ENCODE assay signal across 18 mouse cellular contexts in the genomic region with DNA sequence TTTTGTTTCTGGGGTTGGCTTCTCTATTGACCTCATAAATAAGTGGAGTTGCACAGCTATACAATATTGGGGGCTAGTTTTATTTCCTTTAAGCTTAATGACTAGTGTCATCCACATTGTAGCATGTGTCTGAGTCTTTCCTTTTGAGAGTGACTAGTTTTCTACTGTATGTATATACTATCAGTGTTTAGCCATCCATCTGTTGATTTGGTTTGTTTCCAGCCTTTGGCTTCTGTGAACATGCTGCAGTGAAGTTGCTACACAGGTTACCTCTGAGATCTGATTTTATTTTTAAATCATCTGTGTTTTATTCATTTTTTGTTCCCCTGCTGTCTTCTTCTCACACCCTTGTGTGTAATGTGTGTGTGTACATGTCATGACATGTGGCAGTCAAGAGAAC.
"Had no signal": no experiment of that assay in that cellular context is flagged by ENCODE, and none has a peak within 500 bp of the region (broad histone marks: within the 10 kb centered on the region; RNA-seq: fewer than 3 reads in every experiment).

No protein-coding gene starts in this region.

- DNase-seq: lung, embryonic 14.5 days; lung, postnatal 10 days; lung, postnatal 4 days; midbrain, embryonic 14.5 days; retina, postnatal 1 day; right cerebral cortex, adult 18-20 months; right cerebral cortex, postnatal 25 days; right cerebral cortex, postnatal 4 days; spleen, adult 18-20 months; thymus, adult 18-20 months; thymus, postnatal 14 days; thymus, postnatal 36 days had no signal

- H3K36me3 ChIP-seq: midbrain, embryonic 10.5 days; midbrain, embryonic 12.5 days; neural tube, embryonic 13.5 days; neural tube, embryonic 15.5 days had no signal

- H3K4me3 ChIP-seq: midbrain, embryonic 10.5 days; midbrain, embryonic 12.5 days; myocyte; neural tube, embryonic 13.5 days; neural tube, embryonic 15.5 days had no signal

- H3K9ac ChIP-seq: lung, embryonic 14.5 days; midbrain, embryonic 12.5 days; neural tube, embryonic 13.5 days; neural tube, embryonic 15.5 days had no signal

- ATAC-seq: midbrain, embryonic 16.5 days had no signal

- H3K4me2 ChIP-seq: lung, embryonic 14.5 days; midbrain, embryonic 12.5 days; neural tube, embryonic 13.5 days; neural tube, embryonic 15.5 days had no signal

- H3K27ac ChIP-seq: midbrain, embryonic 10.5 days; midbrain, embryonic 12.5 days; neural tube, embryonic 13.5 days; neural tube, embryonic 15.5 days had no signal

- H3K9me3 ChIP-seq: midbrain, embryonic 10.5 days; midbrain, embryonic 12.5 days; neural tube, embryonic 13.5 days; neural tube, embryonic 15.5 days had no signal

- H3K27me3 ChIP-seq: midbrain, embryonic 12.5 days; neural tube, embryonic 13.5 days; neural tube, embryonic 15.5 days had no signal

- H3K4me1 ChIP-seq: midbrain, embryonic 10.5 days; midbrain, embryonic 12.5 days; neural tube, embryonic 13.5 days; neural tube, embryonic 15.5 days had no signal
